ENCODE assay signal across 9 mouse cellular contexts in the genomic region with DNA sequence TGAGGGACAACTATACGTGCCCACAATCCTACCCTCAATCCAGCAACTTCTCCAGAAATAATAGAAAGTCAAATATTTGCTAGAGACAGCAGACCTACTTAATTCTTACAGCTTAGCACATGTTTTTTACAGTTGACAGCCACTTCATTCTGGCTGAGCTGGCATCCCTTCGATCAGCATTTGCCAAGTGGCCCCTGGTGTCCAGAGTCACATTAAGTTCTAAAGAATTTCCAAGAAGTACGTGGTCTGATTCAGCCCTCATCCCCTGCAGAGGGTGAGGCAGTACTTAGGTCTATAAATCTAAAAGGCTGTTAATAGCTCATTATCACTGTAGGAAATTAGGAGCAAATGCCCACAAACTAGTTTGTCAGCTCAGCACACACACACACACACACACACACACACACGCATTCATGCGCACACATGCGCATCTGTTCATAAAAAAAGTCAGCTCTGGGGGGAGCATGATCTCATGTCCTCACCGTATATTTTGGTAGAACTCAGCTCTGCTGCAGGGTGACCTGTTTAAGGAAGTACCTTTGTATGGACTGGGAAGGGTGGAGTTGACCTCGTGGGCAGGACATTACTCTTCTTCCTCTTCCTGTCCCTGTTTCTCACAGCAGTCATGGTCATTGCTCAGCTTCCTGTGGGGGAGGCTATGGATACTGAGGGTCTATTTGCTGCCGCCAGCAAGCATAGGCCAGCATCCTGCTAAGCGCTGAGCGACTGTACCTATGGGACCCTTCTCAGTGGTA.
DNase-seq lines count a peak whose midpoint lies in the region; ATAC-seq and TF ChIP-seq lines count a peak whose summit lies in the region.
"Had no signal": no experiment of that assay in that cellular context is flagged by ENCODE, and none has a peak within 500 bp of the region (broad histone marks: within the 10 kb centered on the region; RNA-seq: fewer than 3 reads in every experiment).

No protein-coding gene starts in this region.

- H3K27ac ChIP-seq in midbrain, postnatal 0 days (ENCODE audit: low read depth, low read length): no peak overlapping the region
- H3K27ac ChIP-seq in midbrain, embryonic 11.5 days (ENCODE audit: low read depth, low read length): no peak overlapping the region
- H3K27ac ChIP-seq: embryonic facial prominence, embryonic 15.5 days had no signal

- no peaks in the 10 kb centered on the region for H3K36me3 ChIP-seq in midbrain, postnatal 0 days (ENCODE audit: insufficient read depth, low read length)
- H3K36me3 ChIP-seq in midbrain, embryonic 11.5 days (ENCODE audit: control insufficient read depth, insufficient read depth, low read length): no peaks in the 10 kb centered on the region
- H3K36me3 ChIP-seq: embryonic facial prominence, embryonic 15.5 days had no signal

- no peak overlapping the region for H3K4me3 ChIP-seq in midbrain, postnatal 0 days (ENCODE audit: low read depth, low read length)
- no peak overlapping the region for H3K4me3 ChIP-seq in midbrain, embryonic 11.5 days (ENCODE audit: low read depth, low read length)
- H3K4me3 ChIP-seq: embryonic facial prominence, embryonic 15.5 days had no signal

- no peak overlapping the region for H3K9ac ChIP-seq in midbrain, postnatal 0 days (replicated peaks; ENCODE audit: low read length, poor library complexity, severe bottlenecking)
- no peak overlapping the region for H3K9ac ChIP-seq in midbrain, embryonic 11.5 days (ENCODE audit: low read length)
- H3K9ac ChIP-seq: embryonic facial prominence, embryonic 15.5 days had no signal

- ATAC-seq in midbrain, postnatal 0 days (ENCODE audit: low FRiP score): no peak
- ATAC-seq in midbrain, embryonic 11.5 days (ENCODE audit: low FRiP score): no peak
- ATAC-seq in hematopoietic stem cell, adult 5-6 weeks (replicated peaks in 1 of 2; ENCODE audit: insufficient read depth in 1 of 2, low FRiP score in 2 of 2, low TSS enrichment in 1 of 2, low read depth in 1 of 2, poor library complexity in 2 of 2, severe bottlenecking in 2 of 2): peak; percentile 42 to 60; a peak in 2 of 4 replicates
- ATAC-seq in frontal cortex, adult (ENCODE audit: low TSS enrichment): no peak

- no peaks in the 10 kb centered on the region for H3K4me1 ChIP-seq in midbrain, postnatal 0 days (ENCODE audit: insufficient read depth, low read length)
- 0 out of 2 replicates have a peak, but pooled peaks cover 4% of the 10 kb centered on the region for H3K4me1 ChIP-seq in midbrain, embryonic 11.5 days (ENCODE audit: control insufficient read depth, insufficient read depth, low read length)

- DNase-seq in midbrain, postnatal 0 days (ENCODE audit: low spot score): peak; percentile 28
- no peak for DNase-seq in midbrain, embryonic 11.5 days (ENCODE audit: low spot score, missing footprints)
- peak; percentile 56 to 59 for DNase-seq in lung, adult 18-20 months
- DNase-seq in right cerebral cortex, postnatal 4 days: no peak
- DNase-seq in urinary bladder, postnatal 14 days (ENCODE audit: low spot score): no peak
- DNase-seq in urinary bladder, adult 2 months (ENCODE audit: low spot score): no peak

- H3K4me2 ChIP-seq in midbrain, postnatal 0 days (ENCODE audit: low read depth, low read length, poor library complexity, severe bottlenecking): no peak overlapping the region
- H3K4me2 ChIP-seq in midbrain, embryonic 11.5 days: no peak overlapping the region
- H3K4me2 ChIP-seq: embryonic facial prominence, embryonic 15.5 days had no signal

- no peaks in the 10 kb centered on the region for H3K27me3 ChIP-seq in midbrain, postnatal 0 days (ENCODE audit: insufficient read depth, low read length)
- H3K27me3 ChIP-seq in midbrain, embryonic 11.5 days (ENCODE audit: control insufficient read depth, insufficient read depth, low read length): no peaks in the 10 kb centered on the region
- H3K27me3 ChIP-seq: embryonic facial prominence, embryonic 15.5 days had no signal

- no peaks in the 10 kb centered on the region for H3K9me3 ChIP-seq in midbrain, postnatal 0 days (ENCODE audit: low read length)
- no peaks in the 10 kb centered on the region for H3K9me3 ChIP-seq in midbrain, embryonic 11.5 days (ENCODE audit: control insufficient read depth, low read length)
- H3K9me3 ChIP-seq: embryonic facial prominence, embryonic 15.5 days had no signal

- TF ChIP-seq CTCF in midbrain, postnatal 0 days (IDR thresholded peaks at IDR 0.05): no peak

- WGBS in midbrain, postnatal 0 days: 85% methylated on average over 11 of the region's 11 CpGs
- WGBS in midbrain, embryonic 11.5 days: 85% methylated on average over 11 of the region's 11 CpGs

Comparison
In these comparisons a context has a peak if more than half of its experiments do, and no peak if none do; other contexts are left out.
1. DNase-seq: peak in midbrain, postnatal 0 days (single experiment) and lung, adult 18-20 months (2 of 2); none in midbrain, embryonic 11.5 days (single experiment), right cerebral cortex, postnatal 4 days (single experiment), urinary bladder, postnatal 14 days (single experiment) and urinary bladder, adult 2 months (single experiment).
2. ATAC-seq: peak in hematopoietic stem cell, adult 5-6 weeks (2 of 2); none in midbrain, postnatal 0 days (single experiment), midbrain, embryonic 11.5 days (single experiment) and frontal cortex, adult (single experiment).